ENCODE assay signal across 14 mouse cellular contexts in the genomic region with DNA sequence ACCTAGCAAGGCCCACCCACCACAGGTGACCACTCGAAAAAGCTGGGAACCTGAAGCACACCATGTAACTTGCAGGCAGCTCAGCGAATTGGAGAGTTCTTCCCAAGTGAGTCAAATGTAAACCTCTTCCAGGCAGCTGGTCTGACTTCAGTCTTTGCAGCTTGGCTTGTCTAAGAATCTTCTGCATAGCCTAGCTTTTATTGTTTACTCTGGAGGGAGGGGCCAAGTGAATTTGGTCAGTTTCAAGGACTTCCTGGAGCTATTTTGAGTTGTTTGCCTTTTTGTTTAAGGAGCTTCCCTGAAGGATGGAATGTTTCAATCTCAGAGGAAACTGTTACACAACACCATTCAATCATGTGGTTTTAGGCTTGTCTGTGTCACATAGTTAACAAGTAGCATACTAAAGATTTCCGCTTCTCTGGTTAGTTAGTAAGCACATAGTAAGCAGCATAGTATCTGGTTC. TPM values are rescaled to one million over a fixed set of nuclear protein-coding genes. Genes with fewer than 3 reads are reported as not detected.
DNase-seq lines count a peak whose midpoint lies in the region; ATAC-seq lines count a peak whose summit lies in the region.
"Had no signal": no experiment of that assay in that cellular context is flagged by ENCODE, and none has a peak within 500 bp of the region (broad histone marks: within the 10 kb centered on the region; RNA-seq: fewer than 3 reads in every experiment).

No protein-coding gene starts in this region.

- ATAC-seq in heart, embryonic 13.5 days (ENCODE audit: extremely low read depth, insufficient number of reproducible peaks, low FRiP score, low TSS enrichment): no peak
- peak; percentile 70 for ATAC-seq in inflammation-experienced regulatory T-cells, adult 6 months
- ATAC-seq: forebrain, embryonic 13.5 days had no signal

- intact Hi-C loops in heart, postnatal 14 days (cut with DNase I): no loop called here

- DNase-seq in heart, postnatal 14 days: no peak
- peak; percentile 55 for DNase-seq in NIH3T3 (ENCODE audit: low read depth)
- DNase-seq in retina, postnatal 1 day: no peak
- no peak for DNase-seq in right cerebral cortex, postnatal 25 days
- DNase-seq in limb, embryonic 10.5 days (ENCODE audit: low spot score): no peak
- DNase-seq: adrenal gland, postnatal 25 days; cerebellum, adult 18-20 months; heart, postnatal 10 days; kidney, adult 11 months; thymus, adult 18-20 months had no signal

- 83% methylated on average over 3 of the region's 3 CpGs for WGBS in heart, embryonic 13.5 days
- WGBS in macrophage (ENCODE audit: missing documents): 75% methylated on average over 3 of the region's 3 CpGs
- WGBS in limb, embryonic 10.5 days: 97% methylated on average over 3 of the region's 3 CpGs

- H3K9me3 ChIP-seq in heart, embryonic 13.5 days: no peaks in the 10 kb centered on the region
- no peaks in the 10 kb centered on the region for H3K9me3 ChIP-seq in limb, embryonic 10.5 days (replicated peaks)
- H3K9me3 ChIP-seq: forebrain, embryonic 13.5 days had no signal

- H3K4me1 ChIP-seq in heart, embryonic 13.5 days: peaks cover 86% of the 10 kb centered on the region
- 0 out of 2 replicates have a peak, but pooled peaks cover 3% of the 10 kb centered on the region for H3K4me1 ChIP-seq in limb, embryonic 10.5 days

- peaks cover 99% of the 10 kb centered on the region for H3K79me2 ChIP-seq in macrophage (ENCODE audit: inconsistent target)

- H3K9ac ChIP-seq in heart, embryonic 13.5 days: no peak overlapping the region
- H3K9ac ChIP-seq: forebrain, embryonic 13.5 days had no signal

- no peak overlapping the region for H3K4me3 ChIP-seq in heart, embryonic 13.5 days
- no peak overlapping the region for H3K4me3 ChIP-seq in macrophage (ENCODE audit: inconsistent target)
- no peak overlapping the region for H3K4me3 ChIP-seq in limb, embryonic 10.5 days
- H3K4me3 ChIP-seq: forebrain, embryonic 13.5 days had no signal

- H3K36me3 ChIP-seq in heart, embryonic 13.5 days: no peaks in the 10 kb centered on the region
- H3K36me3 ChIP-seq in macrophage (ENCODE audit: inconsistent target): no peaks in the 10 kb centered on the region
- no peaks in the 10 kb centered on the region for H3K36me3 ChIP-seq in limb, embryonic 10.5 days

- H3K27me3 ChIP-seq in heart, embryonic 13.5 days (replicated peaks): no peaks in the 10 kb centered on the region
- H3K27me3 ChIP-seq in limb, embryonic 10.5 days (ENCODE audit: low read depth, poor library complexity, severe bottlenecking): no peaks in the 10 kb centered on the region
- H3K27me3 ChIP-seq: forebrain, embryonic 13.5 days had no signal

- 0 out of 2 replicates have a peak overlapping the region, but pooled peaks have one; percentile 15 for H3K27ac ChIP-seq in heart, embryonic 13.5 days (replicated peaks)
- H3K27ac ChIP-seq in macrophage: peak overlapping the region; percentile 78
- H3K27ac ChIP-seq in limb, embryonic 10.5 days: no peak overlapping the region
- H3K27ac ChIP-seq: forebrain, embryonic 13.5 days had no signal

- no peak overlapping the region for H3K4me2 ChIP-seq in heart, embryonic 13.5 days
- H3K4me2 ChIP-seq: forebrain, embryonic 13.5 days had no signal

RNA-seq across cellular contexts. Expression of a gene that starts 11.4 kb away (rescaled TPM):
- 5.2 and 7.4 TPM in 2 replicates for polyA plus RNA-seq in heart, embryonic 13.5 days (2015; fragmentation: Nextera tagmentation; extraction: Ambion mirVana)
- total RNA-seq in heart, postnatal 14 days (2021): 10 to 100 TPM; 45.4 to 46.2 TPM
- polyA plus RNA-seq in inflammation-experienced regulatory T-cells, adult 6 months (2017; shearing (Covaris generic)): 10 to 100 TPM; 14.7 to 27.5 (median 17.2) TPM
- 100 to 1,000 TPM in 7 of 26 experiments, 10 to 100 TPM in 19; 29.7 to 188 (median 55.5) TPM for total RNA-seq in macrophage (2018; cell fraction: chromatin; rRNA removed)
- total RNA-seq in macrophage (2018; cell fraction: cytosol; rRNA removed): 10 to 100 TPM; 23.0 to 67.9 (median 35.7) TPM
- 100 to 1,000 TPM in 2 of 26 experiments, 10 to 100 TPM in 24; 31.9 to 151 (median 55.3) TPM for total RNA-seq in macrophage (2018; cell fraction: nucleus; rRNA removed)
- polyA plus RNA-seq in macrophage (2018): 16.9 to 27.5 TPM (median 25.9 TPM) in 3 replicates
- polyA plus RNA-seq in limb, embryonic 10.5 days (2016; fragmentation: Nextera tagmentation; extraction: Ambion mirVana): 8.3 and 8.6 TPM in 2 replicates

RNA-seq across cellular contexts. Expression of a gene that starts 43.0 kb away (rescaled TPM):
- 3.3 and 3.9 TPM in 2 replicates for polyA plus RNA-seq in heart, embryonic 13.5 days (2015; fragmentation: Nextera tagmentation; extraction: Ambion mirVana)
- 1 to 10 TPM; 8.4 to 9.7 TPM for total RNA-seq in heart, postnatal 14 days (2021)
- polyA plus RNA-seq in inflammation-experienced regulatory T-cells, adult 6 months (2017; shearing (Covaris generic)): 1 to 10 TPM; 4.7 to 9.1 (median 5.8) TPM
- total RNA-seq in macrophage (2018; cell fraction: chromatin; rRNA removed): 10 to 100 TPM in 18 of 26 experiments, 1 to 10 TPM in 8; 3.3 to 42.1 (median 18.5) TPM
- 10 to 100 TPM; 11.4 to 32.5 (median 18.8) TPM for total RNA-seq in macrophage (2018; cell fraction: cytosol; rRNA removed)
- total RNA-seq in macrophage (2018; cell fraction: nucleus; rRNA removed): 10 to 100 TPM in 24 of 26 experiments, 1 to 10 TPM in 2; 7.5 to 47.5 (median 19.2) TPM
- polyA plus RNA-seq in macrophage (2018): 10.9 to 16.7 TPM (median 15.7 TPM) in 3 replicates
- 4.7 and 5.4 TPM in 2 replicates for polyA plus RNA-seq in limb, embryonic 10.5 days (2016; fragmentation: Nextera tagmentation; extraction: Ambion mirVana)
